Mouse (Mus musculus) E14TG2a.4 (cell line): ENCODE measurements around the gene Grb2.

ENCODE experiments used
- CTCF ChIP-seq: conservative IDR thresholded peaks from 2 replicates; pipeline ENCODE4 v1.5.1; 2014; ENCODE audit warnings: low read length
- POU5F1 ChIP-seq: IDR thresholded peaks from 2 replicates; pipeline ENCODE4 v1.6.1; 2014; ENCODE audit warnings: low read length, borderline replicate concordance

DNA sequence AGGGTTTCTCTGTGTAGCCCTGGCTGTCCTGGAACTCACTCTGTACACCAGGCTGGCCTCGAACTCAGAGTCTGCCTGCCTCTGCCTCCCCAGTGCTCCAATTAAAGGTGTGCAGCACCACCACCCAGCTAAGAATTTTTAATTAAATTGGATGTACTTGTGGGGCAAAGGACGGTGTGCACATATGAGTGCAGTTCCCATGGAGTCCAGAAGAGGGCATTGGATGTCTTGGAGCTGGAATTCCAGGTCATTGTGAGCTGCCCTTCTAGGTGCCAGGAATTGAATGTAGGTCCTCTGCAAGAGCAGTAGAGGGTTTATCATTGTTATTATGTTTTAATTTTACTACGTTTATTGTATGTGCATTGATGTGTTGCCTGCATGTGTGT lies 76.9 kb downstream of the Grb2 start:
- TF ChIP-seq CTCF (peak; percentile 75), POU5F1 (no peak)
